Mouse (Mus musculus) midbrain, embryonic 12.5 days (tissue): ENCODE measurements at regions not wholly inside any gene's neighbourhood (a gene's known extent, or its start where the extent isn't known, plus 50 kb on each side); places are given as distances from the start of the nearest gene placed in this dataset.
A peak's percentile ranks its signal among the peaks of the same experiment; 100 is the strongest.

Source experiments
- ATAC-seq: fragments of 200-750 bp; cut with Nextera tagmentation; 2 replicates; pipeline ENCODE4 v1.8.0; 2017; ENCODE audit warnings: low read depth, moderate TSS enrichment, moderate library complexity; ENCODE audit not compliant: low FRiP score
- H3K27ac ChIP-seq: fragments of 300-500 bp; sonication (generic); replicated peaks from 2 replicates; pipeline ENCODE4 v1.5.1; 2016; ENCODE audit warnings: mild to moderate bottlenecking
- H3K27me3 ChIP-seq: fragments of 300-500 bp; sonication (generic); 2 replicates; pipeline ENCODE4 v1.6.1; 2016; ENCODE audit warnings: mild to moderate bottlenecking
- H3K36me3 ChIP-seq: fragments of 300-500 bp; sonication (generic); 2 replicates; pipeline ENCODE4 v1.6.1; 2016
- H3K4me1 ChIP-seq: fragments of 300-500 bp; sonication (generic); 2 replicates; pipeline ENCODE4 v1.6.1; 2016
- H3K4me2 ChIP-seq: fragments of 300-500 bp; sonication (generic); replicated peaks from 2 replicates; pipeline ENCODE4 v1.6.1; 2016; ENCODE audit warnings: mild to moderate bottlenecking, moderate library complexity
- H3K4me3 ChIP-seq: fragments of 300-500 bp; sonication (generic); 2 replicates; pipeline ENCODE4 v1.5.1; 2016; ENCODE audit warnings: mild to moderate bottlenecking
- H3K9ac ChIP-seq: fragments of 300-500 bp; sonication (generic); replicated peaks from 2 replicates; pipeline ENCODE4 v1.6.1; 2016; ENCODE audit warnings: mild to moderate bottlenecking, moderate library complexity
- H3K9me3 ChIP-seq: fragments of 300-500 bp; sonication (generic); 2 replicates; pipeline ENCODE4 v1.6.1; 2016; ENCODE audit warnings: mild to moderate bottlenecking
- WGBS: fragments of 180-500 bp; shearing (Covaris S2); methylation state at CpG from one replicate; pipeline ENCODE4 v1.1.7; 2016; 5-methylcytosine and 5-hydroxymethylcytosine counted together

DNA sequence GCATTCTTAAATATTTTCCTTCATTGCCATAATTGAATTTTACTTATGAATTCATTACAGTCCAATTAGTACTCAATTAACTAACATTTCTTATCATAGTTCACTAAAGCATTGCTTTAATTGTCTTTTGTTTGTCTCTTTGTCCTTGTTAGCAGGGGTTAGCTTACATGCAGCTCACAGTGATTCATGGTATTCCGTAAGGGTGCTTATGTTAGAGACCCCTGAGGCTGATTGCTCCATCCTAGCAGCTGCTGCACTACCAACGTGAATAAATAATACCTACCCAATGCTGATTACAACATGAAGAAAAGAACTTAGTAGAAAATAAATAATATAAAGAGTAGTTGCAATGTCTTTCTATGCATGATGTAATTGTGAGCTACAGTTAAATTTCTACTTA, 791.4 kb downstream of the Epha7 start:
- Histone ChIP-seq H3K27me3 (no peaks in the 10 kb centered on the region), H3K36me3 (no peaks in the 10 kb centered on the region), H3K4me3 (no peak overlapping the region), H3K4me2 (no peak overlapping the region), H3K27ac (no peak overlapping the region), H3K9ac (no peak overlapping the region), H3K4me1 (no peaks in the 10 kb centered on the region), H3K9me3 (no peaks in the 10 kb centered on the region)
- no peak for ATAC-seq
- 63% methylated on average over 2 of the region's 2 CpGs for WGBS

GRCm38 (mm10) chr4:29617910-29618309, 805.0 kb downstream of the Epha7 start:
- WGBS, result 85% methylated on average over 3 of the region's 3 CpGs
- H3K27me3 ChIP-seq, result no peaks in the 10 kb centered on the region
- ATAC-seq, result no peak

DNA sequence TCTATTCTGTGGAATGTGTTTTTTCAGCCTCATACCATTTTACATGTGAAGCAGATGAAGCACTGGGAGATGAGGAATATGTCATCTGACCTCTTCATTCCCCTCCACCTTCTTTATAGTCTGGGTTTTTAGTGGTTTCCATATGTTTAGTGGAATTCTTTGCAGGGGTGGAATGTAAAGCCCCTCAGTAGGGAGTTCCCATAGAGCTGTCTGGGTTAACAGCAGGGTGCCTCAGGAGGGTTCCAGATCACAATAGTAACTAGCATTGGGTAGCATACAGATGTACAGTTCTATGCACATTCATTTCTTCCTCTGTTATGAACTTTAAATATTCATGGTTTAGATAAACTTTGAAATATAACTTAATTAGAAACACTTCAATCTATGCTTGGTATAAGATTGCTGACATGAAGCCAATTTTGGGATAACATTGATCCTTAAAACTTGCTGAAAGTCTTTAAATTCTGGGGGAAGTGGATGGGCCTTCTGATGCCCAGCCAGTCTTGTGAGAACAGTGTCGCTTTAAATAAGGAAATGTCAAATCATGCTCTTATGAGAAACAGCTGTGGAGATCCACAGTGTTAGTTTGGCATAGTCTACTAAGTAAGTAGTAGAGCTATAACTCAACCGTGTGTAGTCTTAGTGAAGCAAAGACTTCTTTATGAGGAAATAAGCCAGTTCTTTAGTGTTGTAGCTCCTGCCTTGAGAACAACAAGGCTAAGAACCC, 832.1 kb downstream of the Epha7 start:
- H3K27me3 ChIP-seq, result no peaks in the 10 kb centered on the region
- no peak overlapping the region for H3K4me3 ChIP-seq
- H3K27ac ChIP-seq, result no peak overlapping the region
- ATAC-seq, result no peak
- H3K4me1 ChIP-seq, result no peaks in the 10 kb centered on the region
- H3K36me3 ChIP-seq, result no peaks in the 10 kb centered on the region
- H3K9me3 ChIP-seq, result no peaks in the 10 kb centered on the region
- 73% methylated on average over 2 of the region's 2 CpGs for WGBS
- H3K9ac ChIP-seq, result no peak overlapping the region
- no peak overlapping the region for H3K4me2 ChIP-seq

More at GRCm38 (mm10) chr4:29617910-29618309, 805.0 kb downstream of the Epha7 start:
- Histone ChIP-seq H3K4me2 (no peak overlapping the region), H3K36me3 (no peaks in the 10 kb centered on the region), H3K27ac (no peak overlapping the region), H3K4me3 (no peak overlapping the region), H3K4me1 (no peaks in the 10 kb centered on the region), H3K9me3 (no peaks in the 10 kb centered on the region), H3K9ac (no peak overlapping the region)

- Histone ChIP-seq H3K36me3 (no peaks in the 10 kb centered on the region), H3K27me3 (no peaks in the 10 kb centered on the region), H3K9me3 (no peaks in the 10 kb centered on the region), H3K27ac (no peak overlapping the region), H3K4me2 (no peak overlapping the region), H3K4me1 (no peaks in the 10 kb centered on the region), H3K4me3 (no peak overlapping the region), H3K9ac (no peak overlapping the region)
- ATAC-seq, result no peak
- 69% methylated on average over 2 of the region's 2 CpGs for WGBS
Observed at GRCm38 (mm10) chr4:29653951-29654350, 841.0 kb downstream of the Epha7 start.

- no peak overlapping the region for H3K9ac ChIP-seq
- ATAC-seq, result no peak
- WGBS, result 89% methylated on average over 1 of the region's 1 CpGs
- no peaks in the 10 kb centered on the region for H3K27me3 ChIP-seq
- H3K4me3 ChIP-seq, result no peak overlapping the region
- H3K27ac ChIP-seq, result no peak overlapping the region
- H3K4me1 ChIP-seq, result no peaks in the 10 kb centered on the region
- no peak overlapping the region for H3K4me2 ChIP-seq
- no peaks in the 10 kb centered on the region for H3K9me3 ChIP-seq
- H3K36me3 ChIP-seq, result no peaks in the 10 kb centered on the region
Observed at GRCm38 (mm10) chr4:29655606-29656005, 842.7 kb downstream of the Epha7 start.

GRCm38 (mm10) chr4:29661140-29662108, 848.5 kb downstream of the Epha7 start:
- peak; percentile 70; the same call in 1 of the 2 replicates for ATAC-seq

DNA sequence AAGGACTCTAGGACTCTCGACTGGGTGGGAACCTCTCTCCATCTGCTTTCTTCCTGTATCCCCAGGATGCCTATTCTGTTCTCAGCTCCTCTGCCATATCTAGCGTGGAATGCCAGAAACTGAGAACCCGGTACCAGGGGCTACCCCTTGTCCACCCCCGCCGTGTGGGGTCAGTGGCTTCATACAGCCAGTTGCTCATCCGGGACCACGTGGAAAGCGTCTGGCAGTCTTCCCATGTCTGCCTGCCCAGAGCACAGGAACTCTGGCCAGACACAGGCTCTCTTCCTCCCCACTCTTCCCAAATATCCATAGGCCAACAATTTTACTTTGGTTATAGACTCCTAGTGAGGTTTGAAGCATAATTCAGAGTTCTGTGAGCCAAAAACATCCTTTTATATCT, 852.6 kb downstream of the Epha7 start:
- peaks cover 3% of the 10 kb centered on the region for H3K4me1 ChIP-seq
- no peak for ATAC-seq
- H3K27me3 ChIP-seq, result no peaks in the 10 kb centered on the region
- WGBS, result 84% methylated on average over 8 of the region's 8 CpGs
- no peaks in the 10 kb centered on the region for H3K9me3 ChIP-seq
- no peak overlapping the region for H3K4me2 ChIP-seq
- no peaks in the 10 kb centered on the region for H3K36me3 ChIP-seq
- no peak overlapping the region for H3K4me3 ChIP-seq
- no peak overlapping the region for H3K27ac ChIP-seq
- H3K9ac ChIP-seq, result no peak overlapping the region

More at GRCm38 (mm10) chr4:29661140-29662108, 848.5 kb downstream of the Epha7 start:
- H3K27ac ChIP-seq, result no peak overlapping the region
- H3K27me3 ChIP-seq, result no peaks in the 10 kb centered on the region
- H3K9me3 ChIP-seq, result no peaks in the 10 kb centered on the region
- WGBS, result 20% methylated on average over 6 of the region's 6 CpGs
- H3K4me2 ChIP-seq, result no peak overlapping the region
- peaks cover 3% of the 10 kb centered on the region for H3K4me1 ChIP-seq
- H3K4me3 ChIP-seq, result no peak overlapping the region
- H3K9ac ChIP-seq, result no peak overlapping the region
- H3K36me3 ChIP-seq, result no peaks in the 10 kb centered on the region

GRCm38 (mm10) chr4:29694153-29694552, 881.2 kb downstream of the Epha7 start:
- no peak overlapping the region for H3K27ac ChIP-seq
- no peak for ATAC-seq
- no peak overlapping the region for H3K4me3 ChIP-seq
- H3K9ac ChIP-seq, result no peak overlapping the region
- H3K4me2 ChIP-seq, result no peak overlapping the region
- no peaks in the 10 kb centered on the region for H3K4me1 ChIP-seq
- WGBS, result 57% methylated on average over 3 of the region's 3 CpGs
- no peaks in the 10 kb centered on the region for H3K27me3 ChIP-seq
- H3K9me3 ChIP-seq, result no peaks in the 10 kb centered on the region
- H3K36me3 ChIP-seq, result no peaks in the 10 kb centered on the region

GRCm38 (mm10) chr4:29732513-29732912, 919.6 kb downstream of the Epha7 start:
- H3K4me1 ChIP-seq, result no peaks in the 10 kb centered on the region
- H3K27ac ChIP-seq, result no peak overlapping the region
- ATAC-seq, result no peak
- no peaks in the 10 kb centered on the region for H3K9me3 ChIP-seq
- no peak overlapping the region for H3K9ac ChIP-seq
- no peaks in the 10 kb centered on the region for H3K27me3 ChIP-seq
- 69% methylated on average over 3 of the region's 3 CpGs for WGBS
- H3K4me3 ChIP-seq, result no peak overlapping the region
- no peaks in the 10 kb centered on the region for H3K36me3 ChIP-seq
- H3K4me2 ChIP-seq, result no peak overlapping the region

DNA sequence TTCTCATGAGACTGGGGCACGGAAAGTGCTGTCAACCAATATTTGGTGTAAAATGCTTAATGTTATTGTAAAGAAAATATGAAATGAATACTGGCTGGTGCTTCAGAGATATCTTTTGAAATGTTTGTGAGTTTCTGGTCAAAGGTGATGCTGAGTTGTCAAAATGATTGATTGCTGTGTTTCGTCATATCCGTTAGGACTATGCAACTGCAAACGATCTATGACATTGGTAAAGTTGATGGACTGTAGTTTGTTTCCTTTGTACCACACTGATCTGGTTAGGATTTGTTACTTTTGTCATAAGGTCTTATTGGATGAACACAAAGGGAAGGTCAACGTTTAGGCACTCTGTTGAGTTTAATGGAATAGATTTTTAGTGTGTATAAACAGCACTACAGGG, 929.1 kb downstream of the Epha7 start:
- Histone ChIP-seq H3K27me3 (no peaks in the 10 kb centered on the region), H3K4me1 (no peaks in the 10 kb centered on the region), H3K4me2 (no peak overlapping the region), H3K9me3 (no peaks in the 10 kb centered on the region), H3K36me3 (no peaks in the 10 kb centered on the region), H3K9ac (no peak overlapping the region), H3K27ac (no peak overlapping the region), H3K4me3 (no peak overlapping the region)
- 87% methylated on average over 5 of the region's 5 CpGs for WGBS
- no peak for ATAC-seq

DNA sequence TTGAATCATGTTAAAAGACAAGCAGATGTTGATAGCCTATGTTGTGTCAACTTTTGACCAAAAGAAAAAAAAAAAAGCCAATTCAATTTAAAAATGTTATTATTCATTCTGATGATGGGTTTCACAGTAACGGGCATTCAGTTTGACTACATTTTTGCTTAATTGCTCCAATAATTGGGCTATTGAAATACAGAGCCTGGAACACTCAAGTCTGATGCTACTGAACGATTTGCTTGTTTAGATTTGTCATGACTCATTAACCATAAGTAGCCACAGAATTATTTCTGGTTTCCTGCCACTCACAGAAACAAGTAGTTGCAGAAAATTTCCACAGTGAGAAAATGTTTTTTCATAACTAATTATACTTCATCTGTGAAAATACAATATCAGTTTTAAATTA, 929.8 kb downstream of the Epha7 start:
- Histone ChIP-seq H3K9me3 (no peaks in the 10 kb centered on the region), H3K27me3 (no peaks in the 10 kb centered on the region), H3K4me1 (no peaks in the 10 kb centered on the region), H3K9ac (no peak overlapping the region), H3K27ac (no peak overlapping the region), H3K36me3 (no peaks in the 10 kb centered on the region), H3K4me2 (no peak overlapping the region), H3K4me3 (no peak overlapping the region)
- ATAC-seq, result no peak
- 62% methylated on average over 2 of the region's 2 CpGs for WGBS
